Mouse (Mus musculus) limb, embryonic 14.5 days (tissue): Measurements from ENCODE around the gene Dhx16. TPM values are rescaled to one million over a fixed set of nuclear protein-coding genes. Genes with fewer than 3 reads are reported as not detected.

Experiments used
- ATAC-seq: fragments of 200-750 bp; cut with Nextera tagmentation; 2 replicates; pipeline ENCODE4 v1.8.0; 2017; ENCODE audit warnings: low read depth, moderate number of reproducible peaks, moderate TSS enrichment; ENCODE audit not compliant: low FRiP score
- DNase-seq: peaks from one replicate; pipeline ENCODE4 v3.0.0-alpha.2; 2015; ENCODE audit warnings: low spot score
- H3K27ac ChIP-seq: fragments of 300-500 bp; sonication (generic); replicated peaks from 2 replicates; pipeline ENCODE4 v1.5.1; 2014; ENCODE audit warnings: low read depth, mild to moderate bottlenecking, low read length, moderate library complexity, mixed read lengths
- H3K27me3 ChIP-seq: fragments of 300-500 bp; sonication (generic); 2 replicates; pipeline ENCODE4 v1.6.1; 2014; ENCODE audit warnings: low read length, mixed read lengths; ENCODE audit not compliant: control insufficient read depth, insufficient read depth
- H3K36me3 ChIP-seq: fragments of 300-500 bp; sonication (generic); 2 replicates; pipeline ENCODE4 v1.6.1; 2014; ENCODE audit warnings: mild to moderate bottlenecking, low read length, moderate library complexity, mixed read lengths; ENCODE audit not compliant: control insufficient read depth, insufficient read depth
- H3K4me1 ChIP-seq: fragments of 300-500 bp; sonication (generic); 2 replicates; pipeline ENCODE4 v1.6.1; 2014; ENCODE audit warnings: antibody characterized with exemption, low read length, mixed read lengths; ENCODE audit not compliant: control insufficient read depth, insufficient read depth
- H3K4me2 ChIP-seq: fragments of 300-500 bp; sonication (generic); replicated peaks from 2 replicates; pipeline ENCODE4 v1.6.1; 2014; ENCODE audit warnings: low read depth, mild to moderate bottlenecking, low read length, moderate library complexity; ENCODE audit not compliant: severe bottlenecking
- H3K4me3 ChIP-seq: fragments of 300-500 bp; sonication (generic); replicated peaks from 2 replicates; pipeline ENCODE4 v1.5.1; 2014; ENCODE audit warnings: low read length
- H3K9ac ChIP-seq: fragments of 300-500 bp; sonication (generic); 2 replicates; pipeline ENCODE4 v1.6.1; 2014; ENCODE audit warnings: mild to moderate bottlenecking, low read depth, low read length, moderate library complexity; ENCODE audit not compliant: severe bottlenecking
- H3K9me3 ChIP-seq: fragments of 300-500 bp; sonication (generic); 2 replicates; pipeline ENCODE4 v1.6.1; 2016; ENCODE audit warnings: low read length; ENCODE audit not compliant: control insufficient read depth
- POLR2A ChIP-seq: fragments of 200-500 bp; IDR thresholded peaks from 2 replicates; pipeline ENCODE4 v1.8.0; 2012; ENCODE audit warnings: inconsistent platforms, mild to moderate bottlenecking, moderate library complexity, borderline replicate concordance; ENCODE audit not compliant: insufficient read depth, insufficient read length; ENCODE audit errors: extremely low read depth
- WGBS: fragments of 180-500 bp; shearing (Covaris S2); extraction: QIAGEN DNeasy Blood & Tissue Kit; methylation state at CpG from one replicate; pipeline ENCODE4 v1.1.7; 2014; 5-methylcytosine and 5-hydroxymethylcytosine counted together
- polyA plus RNA-seq, 2 experiments: library from polyadenylated mRNA; depleted of rRNA in 1 of 2; stranded (reverse) in 1 of 2; unstranded in 1 of 2; fragments of >200 nt; fragmentation: Nextera tagmentation in 1 of 2; extraction: Ambion mirVana in 1 of 2; gene quantifications; 2 replicates each; pipeline versions ENCODE4 v1.2.1 to v1.2.3; 2012 to 2014

The Dhx16 gene
- polyA plus RNA-seq (2012; rRNA removed) (78.6 and 90.5 TPM in 2 replicates), polyA plus RNA-seq (2014; fragmentation: Nextera tagmentation; extraction: Ambion mirVana) (40.0 and 43.4 TPM in 2 replicates)

- 10% methylated on average over 35 of the region's 66 CpGs for WGBS
- TF ChIP-seq POLR2A = no peak
- H3K4me1 ChIP-seq = peaks cover 4% of the 10 kb centered on the region
- peak within 1 kb of the TSS; percentile 93 for H3K4me3 ChIP-seq
- H3K9ac ChIP-seq = peak within 1 kb of the TSS; percentile 77
- no peaks in the 10 kb centered on the region for H3K9me3 ChIP-seq
- no peaks in the 10 kb centered on the region for H3K27me3 ChIP-seq
- DNase-seq = peak; percentile 96
- H3K36me3 ChIP-seq = peaks cover 56% of the 10 kb centered on the region
- peak within 1 kb of the TSS; percentile 43; the same call in 1 of the 2 replicates for H3K27ac ChIP-seq
- ATAC-seq = peak; percentile 93
- peak within 1 kb of the TSS; percentile 79 for H3K4me2 ChIP-seq
Observed at GRCm38 (mm10) chr17:35879245-35880057, at the start of gene Dhx16. Gene Dhx16, plus strand, starts transcription at chr17:35879819.

DNA sequence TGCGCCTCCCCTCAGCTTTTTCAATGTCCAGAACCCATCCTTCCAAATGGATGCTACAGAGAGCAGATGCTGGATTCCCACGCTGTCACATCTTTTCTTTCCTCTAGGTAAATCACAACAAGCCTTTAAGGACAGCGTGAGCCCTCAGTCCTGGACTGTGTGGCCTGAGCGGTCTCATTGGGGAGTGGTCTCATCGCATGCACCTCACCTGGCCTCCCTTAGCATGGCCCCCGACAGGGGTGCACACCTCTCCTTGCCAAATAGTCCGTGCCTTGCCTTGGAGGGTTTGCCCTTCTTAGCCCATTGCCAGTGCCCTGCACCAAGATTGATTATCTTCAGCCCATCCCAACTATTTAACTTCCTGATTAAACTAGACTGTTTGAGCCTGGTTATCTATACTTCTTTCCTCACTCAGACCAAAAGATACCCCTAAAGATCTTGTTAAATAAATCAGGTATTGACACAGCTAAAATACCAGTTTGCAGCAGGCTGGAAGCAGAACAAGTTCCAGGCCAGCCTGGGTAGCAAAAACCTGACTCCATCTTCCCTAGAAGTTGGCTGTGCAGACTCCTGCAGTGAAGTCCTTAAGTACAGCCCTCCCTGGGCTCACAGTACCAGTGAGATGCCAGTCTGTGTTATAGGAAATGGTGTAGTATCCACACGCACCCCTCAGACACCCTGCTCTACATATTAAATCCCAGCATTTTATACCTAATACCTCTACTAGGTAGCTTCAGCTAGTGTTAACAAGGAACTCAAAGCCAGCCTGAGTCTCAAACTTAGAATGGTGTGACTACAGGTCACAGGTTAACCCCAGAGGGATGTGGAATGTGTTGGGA is 47.0 kb upstream of the Dhx16 start:
- Histone ChIP-seq H3K9ac (no peak overlapping the region), H3K4me1 (peaks cover 23% of the 10 kb centered on the region), H3K27ac (no peak overlapping the region), H3K4me2 (no peak overlapping the region), H3K36me3 (peaks cover 66% of the 10 kb centered on the region), H3K9me3 (no peaks in the 10 kb centered on the region), H3K4me3 (no peak overlapping the region), H3K27me3 (no peaks in the 10 kb centered on the region)
- no peak for ATAC-seq
- 65% methylated on average over 8 of the region's 8 CpGs for WGBS
- no peak for TF ChIP-seq POLR2A
- no peak for DNase-seq

- peaks cover 23% of the 10 kb centered on the region for H3K4me1 ChIP-seq
- H3K4me2 ChIP-seq = no peak overlapping the region
- H3K4me3 ChIP-seq = no peak overlapping the region
- no peaks in the 10 kb centered on the region for H3K27me3 ChIP-seq
- H3K9me3 ChIP-seq = no peaks in the 10 kb centered on the region
- peaks cover 63% of the 10 kb centered on the region for H3K36me3 ChIP-seq
- DNase-seq (no peak), ATAC-seq (no peak)
- WGBS = 21% methylated on average over 5 of the region's 5 CpGs
- H3K27ac ChIP-seq = no peak overlapping the region
- TF ChIP-seq POLR2A = no peak
- H3K9ac ChIP-seq = no peak overlapping the region
Observed at GRCm38 (mm10) chr17:35833239-35833751, 46.3 kb upstream of the Dhx16 start.

DNA sequence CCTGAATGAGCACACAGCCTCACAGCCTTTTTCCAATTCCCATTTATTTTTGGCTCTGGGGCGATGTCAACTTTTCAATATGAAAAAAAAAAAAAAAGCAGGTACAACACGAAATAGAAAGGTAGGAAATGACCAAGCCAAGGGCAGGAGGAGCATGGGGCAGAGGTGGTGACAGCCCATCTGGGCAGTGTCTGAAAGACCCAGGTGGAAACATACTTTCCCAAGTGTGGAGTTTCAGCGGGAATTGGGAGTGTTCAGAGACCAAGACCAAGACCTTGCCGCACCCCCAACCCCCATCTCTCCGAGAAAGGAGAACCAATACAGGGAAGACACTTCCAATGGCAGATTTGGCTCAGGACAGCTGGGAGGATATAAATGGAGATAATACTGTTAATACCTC is 45.7 kb upstream of the Dhx16 start:
- peaks cover 63% of the 10 kb centered on the region for H3K36me3 ChIP-seq
- TF ChIP-seq POLR2A = no peak
- H3K9ac ChIP-seq = no peak overlapping the region
- ATAC-seq = no peak
- WGBS = 56% methylated on average over 5 of the region's 5 CpGs
- no peak for DNase-seq
- no peak overlapping the region for H3K27ac ChIP-seq
- H3K4me1 ChIP-seq = peaks cover 23% of the 10 kb centered on the region
- H3K4me2 ChIP-seq = no peak overlapping the region
- 0 out of 2 replicates have a peak overlapping the region, but pooled peaks have one; percentile 52 for H3K4me3 ChIP-seq
- no peaks in the 10 kb centered on the region for H3K27me3 ChIP-seq
- H3K9me3 ChIP-seq = no peaks in the 10 kb centered on the region
